Mouse (Mus musculus) left cerebral cortex, adult 8-10 months (tissue): ENCODE measurements around the gene Gm867. TPM values are rescaled to one million over a fixed set of nuclear protein-coding genes. Genes with fewer than 3 reads are reported as not detected.

Source experiments
- DNase-seq, 2 experiments: peaks; one replicate each; pipeline ENCODE4 v3.0.0; 2022; ENCODE audit warnings: low spot score in 2 of 2
- total RNA-seq, 4 experiments: library from RNA; stranded (reverse); gene quantifications; 2 replicates each; pipeline ENCODE4 v1.2.4; 2022

Gene Gm867
- total RNA-seq, 4 experiments from 2014 or later = 0.41 to 0.91 (median 0.70) TPM

DNA sequence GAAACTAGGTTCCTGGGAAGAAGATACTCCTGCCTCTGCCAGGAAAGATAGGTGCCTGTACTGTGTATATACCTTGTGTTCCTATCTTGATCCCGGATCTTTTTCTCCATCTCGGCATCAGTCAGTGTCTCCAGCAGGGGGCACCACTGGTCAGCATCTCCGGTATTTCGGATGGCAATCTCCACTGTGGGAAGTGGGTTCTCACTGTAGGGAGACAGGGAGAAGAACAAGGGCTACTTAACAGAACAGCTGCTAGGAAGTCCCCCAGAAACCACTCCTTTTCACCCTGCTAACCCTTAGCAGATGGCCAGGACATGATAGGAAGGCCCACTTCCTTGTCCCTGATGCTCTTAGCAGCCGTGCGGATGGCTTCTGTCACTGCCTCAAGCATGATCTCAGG lies 43.1 kb downstream of the Gm867 start:
- peak in 1 of 2 experiments; percentile 54 for DNase-seq

DNA sequence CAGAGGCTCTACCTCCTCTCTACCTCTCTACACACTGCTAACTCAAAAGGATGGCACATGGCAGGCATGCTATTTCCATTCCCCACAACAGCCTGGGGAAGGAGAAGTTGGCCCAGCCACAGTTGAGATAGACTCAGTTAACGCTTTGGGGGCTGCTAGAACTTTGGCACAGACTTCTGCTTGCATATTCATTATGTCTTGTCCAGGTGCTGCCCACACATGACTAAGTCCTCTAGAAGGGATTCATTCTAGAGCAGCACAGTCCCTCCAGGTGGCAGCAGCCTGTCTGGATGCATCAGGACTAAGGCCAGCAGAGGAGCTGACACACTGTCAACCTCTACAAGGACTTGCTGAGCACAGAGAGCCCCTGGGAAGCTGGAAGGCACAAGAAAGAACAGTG lies 44.3 kb downstream of the Gm867 start:
- peak in 1 of 2 experiments; percentile 78 for DNase-seq

DNA sequence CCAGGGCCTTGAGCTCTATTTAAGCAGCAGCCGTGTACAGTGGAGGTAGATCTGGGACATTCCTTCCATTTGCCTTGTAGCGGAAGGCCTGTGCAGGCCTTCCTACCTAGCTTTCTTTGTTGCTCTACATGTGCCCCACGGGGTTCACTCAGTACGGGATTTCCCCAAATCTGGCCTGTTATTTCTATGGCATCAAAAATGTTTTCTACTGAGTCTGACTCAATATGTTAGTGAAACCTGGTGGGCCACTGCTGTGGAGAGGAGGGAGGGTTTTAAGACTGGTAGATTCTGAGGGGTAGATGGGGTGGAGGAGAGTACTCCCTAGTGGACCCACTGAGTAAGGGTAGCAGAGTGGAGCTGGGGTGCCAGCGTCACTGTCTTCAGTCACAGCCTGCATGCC lies 44.7 kb downstream of the Gm867 start:
- no peak for DNase-seq

DNA sequence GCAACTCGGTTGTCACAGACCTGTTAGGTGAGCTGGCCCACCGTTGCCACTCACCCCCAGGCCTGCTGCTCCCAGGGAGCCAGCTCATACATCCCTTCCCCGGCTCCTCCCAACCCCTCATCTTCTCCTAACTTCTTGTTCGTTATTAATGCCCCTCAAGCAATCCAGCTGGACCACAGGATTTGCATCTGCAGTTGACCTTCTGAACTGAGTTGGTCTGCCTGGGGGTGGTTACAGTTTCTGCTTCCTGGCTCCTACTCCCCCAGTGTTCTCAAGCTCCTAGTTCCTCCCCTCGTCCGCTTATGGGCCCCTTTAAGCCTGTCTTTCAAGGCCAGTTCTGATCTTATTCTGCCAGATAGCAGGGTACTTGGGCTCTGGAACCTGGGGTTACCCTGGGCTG lies 45.9 kb downstream of the Gm867 start:
- no peak for DNase-seq

DNA sequence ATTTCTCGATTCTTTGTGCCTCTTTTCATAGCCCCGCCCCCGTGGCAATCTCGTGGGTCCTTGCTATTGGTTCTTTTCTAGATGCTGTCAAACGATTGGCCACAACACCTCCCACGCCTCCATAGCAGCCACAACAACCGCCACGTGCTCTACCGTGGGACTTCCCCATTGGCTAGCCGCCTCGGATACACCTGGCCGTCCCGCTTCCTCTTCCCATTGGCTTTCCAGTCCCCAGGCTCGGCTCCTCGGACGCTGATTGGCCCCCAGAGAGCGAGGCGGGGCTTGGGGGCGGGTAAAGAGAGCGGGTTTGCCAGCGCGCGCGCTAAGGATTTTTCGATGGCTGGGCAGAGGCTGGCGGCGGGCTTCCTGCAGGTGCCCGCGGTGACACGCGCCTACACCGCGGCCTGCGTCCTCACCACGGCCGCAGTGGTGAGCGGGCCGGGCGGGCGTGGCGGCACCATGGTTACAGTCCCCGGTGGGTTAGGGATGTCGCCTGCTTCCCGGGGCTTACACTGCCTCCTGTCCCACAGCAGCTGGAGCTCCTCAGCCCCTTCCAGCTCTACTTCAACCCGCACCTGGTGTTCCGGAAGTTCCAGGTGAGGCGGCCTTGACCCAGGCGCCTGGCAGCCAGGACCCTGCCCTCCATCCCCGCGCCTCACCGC lies 47.3 kb downstream of the Gm867 start, which contains the start of gene Derl3:
TSS of gene Derl3 (plus strand) at position 325 of the 662 bp plus-strand sequence.
- DNase-seq = peak; percentile 85 to 99

DNA sequence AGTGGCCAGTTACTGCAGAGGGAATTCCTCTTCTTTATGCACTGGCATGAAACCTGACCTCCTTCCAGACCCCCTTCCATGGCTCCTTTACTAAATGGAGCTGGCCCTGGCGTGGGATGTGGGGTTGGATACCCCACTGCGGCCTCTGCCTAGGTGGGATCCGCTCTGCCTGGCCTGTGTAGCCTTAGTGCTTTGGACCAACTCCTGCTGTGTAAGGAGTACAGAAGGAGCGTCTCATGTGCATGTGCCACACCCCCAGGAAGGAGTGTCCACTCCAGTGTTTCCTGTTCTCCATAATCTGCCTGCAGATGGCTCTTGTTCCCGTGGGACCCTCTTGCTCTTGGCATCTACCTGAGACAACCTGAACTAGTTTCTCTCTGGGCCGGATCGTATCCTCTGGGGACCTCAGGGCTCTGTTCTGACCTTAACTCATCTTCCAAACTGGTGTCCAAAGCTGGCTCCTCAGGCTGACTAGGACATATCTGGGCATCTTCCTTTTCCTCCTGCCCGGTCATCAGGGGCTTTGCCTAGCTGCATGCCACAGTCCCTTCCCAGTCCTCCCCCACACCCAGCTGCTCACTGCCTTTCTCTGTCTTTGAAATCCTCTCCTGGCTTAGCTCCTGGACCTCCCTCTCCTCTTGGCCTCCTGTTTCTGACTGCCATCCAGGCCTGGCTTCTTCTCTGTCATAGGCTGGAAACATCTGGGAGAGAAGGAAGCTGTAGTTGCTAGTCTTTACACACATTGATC lies 50.9 kb downstream of the Gm867 start:
- no peak for DNase-seq

Other genes starting within 250 kb of the Gm867 start
- 10 to 100 TPM; 61.3 to 73.2 (median 69.6) TPM for gene Cabin1, start 176.3 kb downstream of the Gm867 start, total RNA-seq
- 10 to 100 TPM; 41.6 to 58.4 (median 51.6) TPM for gene Ddt, start 167.3 kb downstream of the Gm867 start, total RNA-seq
- not detected for gene Gm20441, start 159.7 kb downstream of the Gm867 start, total RNA-seq
- 1 to 10 TPM; 2.6 to 5.2 (median 3.8) TPM for gene Gstt3, start 159.3 kb downstream of the Gm867 start, total RNA-seq
- gene Gstt1, start 142.1 kb downstream of the Gm867 start, total RNA-seq = 10 to 100 TPM; 13.3 to 16.5 (median 15.5) TPM
- gene Gstt4, start 118.1 kb downstream of the Gm867 start, total RNA-seq = not detected
- 1 to 10 TPM; 4.2 to 6.2 (median 5.2) TPM for gene Gstt2, start 103.2 kb downstream of the Gm867 start, total RNA-seq
- gene Mif, start 80.4 kb downstream of the Gm867 start, total RNA-seq = 100 to 1,000 TPM; 528 to 550 (median 540) TPM
- 1 to 10 TPM; 2.2 to 3.9 (median 2.6) TPM for gene Derl3, start 47.3 kb downstream of the Gm867 start, total RNA-seq
- 10 to 100 TPM; 85.8 to 88.5 (median 86.4) TPM for gene Smarcb1, start 19.1 kb downstream of the Gm867 start, total RNA-seq
- gene Chchd10, start 7.5 kb downstream of the Gm867 start, total RNA-seq = 100 to 1,000 TPM; 356 to 427 (median 392) TPM
- gene Mmp11, start 4.2 kb downstream of the Gm867 start, total RNA-seq = 1 to 10 TPM; 1.5 to 3.0 (median 1.7) TPM
- not detected for gene Vpreb3, start 2.4 kb upstream of the Gm867 start, total RNA-seq
- under 1 TPM in 1 of 4 experiments, not detected in 3; 0.27 TPM for gene Gm5134, start 13.8 kb upstream of the Gm867 start, total RNA-seq
- gene Zfp280b, start 92.0 kb upstream of the Gm867 start, total RNA-seq = 10 to 100 TPM; 13.4 to 16.5 (median 15.6) TPM
- gene Slc5a4b, start 170.3 kb upstream of the Gm867 start, total RNA-seq = under 1 TPM in 1 of 4 experiments, not detected in 3; 0.09 TPM
- not detected for gene Slc5a4a, start 206.8 kb upstream of the Gm867 start, total RNA-seq